Mouse (Mus musculus) olfactory bulb, adult 2 months (tissue): ENCODE data around the gene Hook2.

Experiments
- CTCF ChIP-seq: fragments of 200-500 bp; IDR thresholded peaks from 2 replicates; pipeline ENCODE4 v1.5.1; 2012; ENCODE audit warnings: low read depth, mild to moderate bottlenecking, low read length, moderate library complexity; ENCODE audit not compliant: insufficient read depth
- POLR2A ChIP-seq: fragments of 200-500 bp; IDR thresholded peaks from 2 replicates; pipeline ENCODE4 v1.6.1; 2012; ENCODE audit warnings: mild to moderate bottlenecking, low read depth, low read length, moderate library complexity; ENCODE audit not compliant: insufficient read depth

GRCm38 (mm10) chr8:85037366-85037680 lies 46.9 kb downstream of the Hook2 start:
- TF ChIP-seq POLR2A: no peak
- TF ChIP-seq CTCF: no peak
